Comparison of ENCODE assay signal across 8 mouse cellular contexts in genomic region chr5:74535240-74536021, GRCm38 (mm10). TPM values are rescaled to one million over a fixed set of nuclear protein-coding genes. Genes with fewer than 3 reads are reported as not detected.
DNase-seq lines count a peak whose midpoint lies in the region; ATAC-seq lines count a peak whose summit lies in the region.

Gene Fip1l1 (plus strand): TSS chr5:74535449.

- peak; percentile 86 to 87 for DNase-seq in CD8-positive naive resting alpha-beta T cell, adult 2 months (ENCODE audit: low read depth in 2 of 2, low spot score in 2 of 2)
- peak; percentile 91 for DNase-seq in c-Kit-positive CD71-negative TER-119-negative erythroid progenitor cells, embryonic 14.5 days (ENCODE audit: low read depth)
- peak; percentile 97 for DNase-seq in forebrain, embryonic 11.5 days (ENCODE audit: low spot score)
- DNase-seq in kidney, postnatal 36 days = peak; percentile 92 to 96
- DNase-seq in telencephalon, adult 2 months (ENCODE audit: low read depth, low spot score) = peak; percentile 90

- H3K4me3 ChIP-seq in forebrain, embryonic 11.5 days (ENCODE audit: low read depth, low read length) = peak within 1 kb of the TSS; percentile 93
- H3K4me3 ChIP-seq in heart, embryonic 16.5 days (ENCODE audit: low read length) = peak within 1 kb of the TSS; percentile 84
- peak within 1 kb of the TSS; percentile 90 for H3K4me3 ChIP-seq in liver, embryonic 15.5 days (replicated peaks)
- peak within 1 kb of the TSS; percentile 88 for H3K4me3 ChIP-seq in neural tube, embryonic 12.5 days

- peaks cover 5% of the 10 kb centered on the region; the same call in 1 of the 2 replicates for H3K4me1 ChIP-seq in forebrain, embryonic 11.5 days (replicated peaks; ENCODE audit: control insufficient read depth, insufficient read depth, low read length)
- peaks cover 18% of the 10 kb centered on the region for H3K4me1 ChIP-seq in heart, embryonic 16.5 days (ENCODE audit: control insufficient read depth, insufficient read depth, low read length)
- peaks cover 43% of the 10 kb centered on the region for H3K4me1 ChIP-seq in liver, embryonic 15.5 days (replicated peaks)
- H3K4me1 ChIP-seq in neural tube, embryonic 12.5 days = peaks cover 24% of the 10 kb centered on the region

- 0% methylated on average over 70 of the region's 73 CpGs for WGBS in forebrain, embryonic 11.5 days
- under 1% methylated on average over 66 of the region's 73 CpGs for WGBS in heart, embryonic 16.5 days
- under 1% methylated on average over 73 of the region's 73 CpGs for WGBS in liver, embryonic 15.5 days (ENCODE audit: insufficient replicate concordance)
- under 1% methylated on average over 73 of the region's 73 CpGs for WGBS in neural tube, embryonic 12.5 days

- no peaks in the 10 kb centered on the region; the same call in 1 of the 2 replicates for H3K36me3 ChIP-seq in forebrain, embryonic 11.5 days (ENCODE audit: control insufficient read depth, insufficient read depth, low read length)
- H3K36me3 ChIP-seq in heart, embryonic 16.5 days (ENCODE audit: control insufficient read depth, insufficient read depth) = no peaks in the 10 kb centered on the region; the same call in 1 of the 2 replicates
- peaks cover 21% of the 10 kb centered on the region for H3K36me3 ChIP-seq in liver, embryonic 15.5 days (replicated peaks)
- no peaks in the 10 kb centered on the region; the same call in 1 of the 2 replicates for H3K36me3 ChIP-seq in neural tube, embryonic 12.5 days

- ATAC-seq in forebrain, embryonic 11.5 days (replicated peaks; ENCODE audit: low FRiP score) = peak; percentile 89
- ATAC-seq in heart, embryonic 16.5 days (replicated peaks; ENCODE audit: extremely low read depth, insufficient read depth, low FRiP score) = peak; percentile 89
- peak; percentile 85 for ATAC-seq in liver, embryonic 15.5 days (ENCODE audit: insufficient read depth)
- peak; percentile 88 for ATAC-seq in neural tube, embryonic 12.5 days (ENCODE audit: low FRiP score, low read depth)

- H3K27me3 ChIP-seq in forebrain, embryonic 11.5 days (ENCODE audit: control insufficient read depth, insufficient read depth, low read length) = no peaks in the 10 kb centered on the region
- no peaks in the 10 kb centered on the region for H3K27me3 ChIP-seq in heart, embryonic 16.5 days (ENCODE audit: control insufficient read depth, insufficient read depth, low read length)
- no peaks in the 10 kb centered on the region for H3K27me3 ChIP-seq in liver, embryonic 15.5 days
- H3K27me3 ChIP-seq in neural tube, embryonic 12.5 days (replicated peaks) = no peaks in the 10 kb centered on the region

- H3K27ac ChIP-seq in forebrain, embryonic 11.5 days (ENCODE audit: low read depth, low read length) = peak within 1 kb of the TSS; percentile 84
- peak within 1 kb of the TSS; percentile 93 for H3K27ac ChIP-seq in heart, embryonic 16.5 days (ENCODE audit: low read length)
- peak within 1 kb of the TSS; percentile 95 for H3K27ac ChIP-seq in liver, embryonic 15.5 days (replicated peaks)
- peak within 1 kb of the TSS; percentile 79 for H3K27ac ChIP-seq in neural tube, embryonic 12.5 days

- H3K4me2 ChIP-seq in forebrain, embryonic 11.5 days (ENCODE audit: low read depth, low read length, severe bottlenecking) = peak within 1 kb of the TSS; percentile 54
- H3K4me2 ChIP-seq in heart, embryonic 16.5 days (ENCODE audit: low read depth, low read length) = peak within 1 kb of the TSS; percentile 66
- peak within 1 kb of the TSS; percentile 72 for H3K4me2 ChIP-seq in liver, embryonic 15.5 days
- H3K4me2 ChIP-seq in neural tube, embryonic 12.5 days (replicated peaks) = peak within 1 kb of the TSS; percentile 62

- peak within 1 kb of the TSS; percentile 95 for H3K9ac ChIP-seq in forebrain, embryonic 11.5 days (ENCODE audit: low read length)
- H3K9ac ChIP-seq in heart, embryonic 16.5 days (ENCODE audit: low read length) = peak within 1 kb of the TSS; percentile 95
- H3K9ac ChIP-seq in liver, embryonic 15.5 days = peak within 1 kb of the TSS; percentile 88
- H3K9ac ChIP-seq in neural tube, embryonic 12.5 days = peak within 1 kb of the TSS; percentile 89

- no peaks in the 10 kb centered on the region for H3K9me3 ChIP-seq in forebrain, embryonic 11.5 days (ENCODE audit: control insufficient read depth, low read length)
- H3K9me3 ChIP-seq in heart, embryonic 16.5 days (replicated peaks; ENCODE audit: control insufficient read depth, low read length) = no peaks in the 10 kb centered on the region
- no peaks in the 10 kb centered on the region for H3K9me3 ChIP-seq in liver, embryonic 15.5 days (replicated peaks)
- H3K9me3 ChIP-seq in neural tube, embryonic 12.5 days = no peaks in the 10 kb centered on the region

RNA-seq across cellular contexts. Expression of gene Fip1l1, which starts in this region (rescaled TPM):
- polyA plus RNA-seq in forebrain, embryonic 11.5 days (2014; fragmentation: Nextera tagmentation; extraction: Ambion mirVana) = 112 and 128 TPM in 2 replicates
- 56.6 and 60.7 TPM in 2 replicates for polyA plus RNA-seq in heart, embryonic 16.5 days (2015; fragmentation: Nextera tagmentation; extraction: Ambion mirVana)
- polyA plus RNA-seq in liver, embryonic 15.5 days (2015; fragmentation: Nextera tagmentation; extraction: Ambion mirVana) = 32.7 and 33.3 TPM in 2 replicates
- 95.6 and 104 TPM in 2 replicates for polyA plus RNA-seq in neural tube, embryonic 12.5 days (2016; fragmentation: Nextera tagmentation; extraction: Ambion mirVana)

Comparison
In these comparisons a context has a peak if more than half of its experiments do, and no peak if none do; other contexts are left out.
1. Peak in every context shown above with its lines: DNase-seq, ATAC-seq, H3K4me3 ChIP-seq and H3K27ac ChIP-seq.